Mouse (Mus musculus): Measurements from ENCODE around the gene Ly6g6d. TPM values are rescaled to one million over a fixed set of nuclear protein-coding genes. Genes with fewer than 3 reads are reported as not detected.
A peak's percentile ranks its signal among the peaks of the same experiment; 100 is the strongest.

Ly6g6d gene
- polyA plus RNA-seq, 1 experiment from 2014 or later: 4.4 TPM

GRCm38 (mm10) chr17:35028315-35028714 is 49.5 kb downstream of the Ly6g6d start:
- 59% methylated on average over 2 of the region's 2 CpGs for WGBS
- H3K27me3 ChIP-seq (ENCODE audit: insufficient read depth, low read length): no peaks in the 10 kb centered on the region
- no peak overlapping the region for H3K4me3 ChIP-seq (ENCODE audit: low read length)
- no peaks in the 10 kb centered on the region for H3K36me3 ChIP-seq (ENCODE audit: insufficient read depth, low read length)
- H3K4me2 ChIP-seq (replicated peaks; ENCODE audit: low read depth, low read length): no peak overlapping the region
- ATAC-seq (ENCODE audit: low FRiP score, low TSS enrichment): no peak
- no peak overlapping the region for H3K27ac ChIP-seq (ENCODE audit: low read length)
- peaks cover 25% of the 10 kb centered on the region for H3K4me1 ChIP-seq (ENCODE audit: insufficient read depth, low read length)
- H3K9me3 ChIP-seq (ENCODE audit: low read length): no peaks in the 10 kb centered on the region
- no peak overlapping the region for H3K9ac ChIP-seq (replicated peaks; ENCODE audit: low read length)

DNA sequence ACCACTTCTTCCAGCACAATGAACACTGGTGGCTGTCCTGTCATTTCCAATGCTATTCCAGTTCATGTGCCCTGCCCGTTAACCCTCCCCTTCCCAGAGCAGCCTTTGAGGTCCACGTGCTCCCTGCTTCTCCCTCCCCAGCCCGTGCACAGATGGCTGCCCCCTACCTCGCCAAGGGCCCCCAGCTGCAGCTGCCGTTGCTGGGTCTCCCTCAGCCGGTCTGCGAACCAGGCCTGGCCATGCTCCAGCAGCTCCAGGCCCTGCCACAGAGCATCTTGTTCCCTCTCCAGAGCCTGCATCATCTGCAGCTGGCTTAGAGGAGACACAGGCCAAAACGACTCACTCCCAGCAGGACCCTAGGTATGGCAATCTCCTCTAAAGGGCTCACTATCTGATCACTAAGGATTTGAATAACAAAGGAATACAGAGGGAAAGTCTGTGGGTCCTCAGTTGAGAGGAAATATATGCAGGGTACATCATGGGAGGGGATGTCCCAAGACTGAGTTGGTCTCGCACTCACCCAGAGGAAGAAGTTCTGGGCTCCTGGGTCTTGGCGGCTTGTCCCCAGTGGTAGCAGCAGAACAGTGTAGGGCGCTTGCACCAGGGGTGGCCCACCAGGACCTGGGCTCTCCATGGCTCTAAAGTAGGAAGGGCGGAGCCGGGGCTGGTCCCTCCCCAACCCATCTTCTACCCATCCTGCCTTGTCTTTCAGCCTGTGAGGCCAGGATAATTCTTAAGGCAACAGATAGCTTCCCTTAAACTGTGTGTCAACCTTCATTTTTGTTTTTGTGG is 50.4 kb downstream of the Ly6g6d start, which contains the start of gene Sapcd1:
Gene Sapcd1 (minus strand): TSS at position 740 of the 792 bp plus-strand sequence.
- peaks cover 25% of the 10 kb centered on the region for H3K4me1 ChIP-seq (ENCODE audit: insufficient read depth, low read length)
- no peaks in the 10 kb centered on the region for H3K9me3 ChIP-seq (ENCODE audit: low read length)
- WGBS: 35% methylated on average over 13 of the region's 13 CpGs
- H3K27me3 ChIP-seq (ENCODE audit: insufficient read depth, low read length): no peaks in the 10 kb centered on the region
- no peak within 1 kb of the TSS for H3K4me3 ChIP-seq (ENCODE audit: low read length)
- H3K36me3 ChIP-seq (ENCODE audit: insufficient read depth, low read length): no peaks in the 10 kb centered on the region
- peak; percentile 46 for ATAC-seq (ENCODE audit: low FRiP score, low TSS enrichment)
- peak within 1 kb of the TSS; percentile 42 for H3K9ac ChIP-seq (replicated peaks; ENCODE audit: low read length)
- H3K27ac ChIP-seq (ENCODE audit: low read length): peak within 1 kb of the TSS; percentile 35; the same call in 1 of the 2 replicates
- 0 out of 2 replicates have a peak within 1 kb of the TSS, but pooled peaks have one; percentile 12 for H3K4me2 ChIP-seq (replicated peaks; ENCODE audit: low read depth, low read length)

DNA sequence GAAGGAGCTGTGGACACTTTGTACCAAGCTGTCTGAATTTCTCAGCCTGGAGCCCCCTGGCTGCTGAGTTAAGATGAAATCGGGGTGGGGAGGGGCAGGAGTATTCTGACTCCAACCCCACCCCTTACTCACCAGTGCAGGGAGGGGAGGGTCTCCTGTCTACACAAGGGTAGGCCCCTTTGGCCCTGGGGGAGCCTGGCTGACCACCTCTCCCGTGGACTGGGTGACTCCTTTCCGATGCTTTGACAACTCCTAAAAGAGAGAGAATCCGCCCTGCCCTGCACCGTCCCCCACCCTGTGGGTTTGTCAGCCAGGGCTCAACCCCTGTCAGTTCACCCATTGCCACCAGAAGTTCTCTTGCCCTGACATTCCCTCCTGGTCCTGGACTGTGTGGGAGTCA is 51.7 kb downstream of the Ly6g6d start:
- no peak overlapping the region for H3K4me3 ChIP-seq (ENCODE audit: low read length)
- H3K36me3 ChIP-seq (ENCODE audit: insufficient read depth, low read length): no peaks in the 10 kb centered on the region
- peaks cover 30% of the 10 kb centered on the region for H3K4me1 ChIP-seq (ENCODE audit: insufficient read depth, low read length)
- WGBS: 62% methylated on average over 5 of the region's 5 CpGs
- no peaks in the 10 kb centered on the region for H3K27me3 ChIP-seq (ENCODE audit: insufficient read depth, low read length)
- H3K9me3 ChIP-seq (ENCODE audit: low read length): no peaks in the 10 kb centered on the region
- ATAC-seq (ENCODE audit: low FRiP score, low TSS enrichment): no peak
- no peak overlapping the region for H3K27ac ChIP-seq (ENCODE audit: low read length)
- H3K4me2 ChIP-seq (replicated peaks; ENCODE audit: low read depth, low read length): no peak overlapping the region
- H3K9ac ChIP-seq (replicated peaks; ENCODE audit: low read length): peak overlapping the region; percentile 7

- no peak overlapping the region for H3K9ac ChIP-seq (replicated peaks; ENCODE audit: low read length)
- H3K36me3 ChIP-seq (ENCODE audit: insufficient read depth, low read length): no peaks in the 10 kb centered on the region
- WGBS: 69% methylated on average over 5 of the region's 10 CpGs
- H3K27ac ChIP-seq (ENCODE audit: low read length): no peak overlapping the region
- peaks cover 30% of the 10 kb centered on the region for H3K4me1 ChIP-seq (ENCODE audit: insufficient read depth, low read length)
- no peak for ATAC-seq (ENCODE audit: low FRiP score, low TSS enrichment)
- H3K4me3 ChIP-seq (ENCODE audit: low read length): no peak overlapping the region
- H3K9me3 ChIP-seq (ENCODE audit: low read length): no peaks in the 10 kb centered on the region
- no peaks in the 10 kb centered on the region for H3K27me3 ChIP-seq (ENCODE audit: insufficient read depth, low read length)
- H3K4me2 ChIP-seq (replicated peaks; ENCODE audit: low read depth, low read length): no peak overlapping the region
Observed at GRCm38 (mm10) chr17:35024691-35025488, 53.0 kb downstream of the Ly6g6d start.

DNA sequence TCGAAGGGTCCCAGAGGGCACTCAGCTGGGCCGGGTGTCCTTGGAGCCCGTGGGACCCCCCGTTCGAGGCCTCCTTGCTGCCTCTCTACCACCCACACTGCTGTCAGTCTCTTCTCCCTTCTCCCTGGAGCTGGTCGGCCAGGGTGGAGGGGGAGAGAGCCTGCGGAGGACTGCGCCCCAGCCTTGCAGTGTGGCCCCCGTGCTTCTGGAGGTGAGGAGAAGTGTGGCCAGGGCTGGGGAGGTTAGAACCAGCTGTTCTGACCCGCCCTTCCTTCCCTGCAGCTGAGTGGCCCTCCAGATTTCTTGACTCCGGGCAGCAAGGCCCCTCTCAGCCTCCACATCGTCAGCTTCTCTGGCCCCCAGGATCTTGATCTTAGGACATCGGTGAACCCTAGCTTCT is 53.6 kb downstream of the Ly6g6d start:
- WGBS: 75% methylated on average over 12 of the region's 13 CpGs
- Histone ChIP-seq H3K27me3 (ENCODE audit: insufficient read depth, low read length) (no peaks in the 10 kb centered on the region), H3K36me3 (ENCODE audit: insufficient read depth, low read length) (no peaks in the 10 kb centered on the region), H3K4me2 (replicated peaks; ENCODE audit: low read depth, low read length) (no peak overlapping the region), H3K4me3 (ENCODE audit: low read length) (no peak overlapping the region), H3K4me1 (ENCODE audit: insufficient read depth, low read length) (peaks cover 26% of the 10 kb centered on the region), H3K9ac (replicated peaks; ENCODE audit: low read length) (peak overlapping the region; percentile 36; the same call in 1 of the 2 replicates), H3K9me3 (ENCODE audit: low read length) (no peaks in the 10 kb centered on the region), H3K27ac (ENCODE audit: low read length) (0 out of 2 replicates have a peak overlapping the region, but pooled peaks have one; percentile 42)
- no peak for ATAC-seq (ENCODE audit: low FRiP score, low TSS enrichment)

- ATAC-seq (ENCODE audit: low FRiP score, low TSS enrichment): no peak
- H3K4me2 ChIP-seq (replicated peaks; ENCODE audit: low read depth, low read length): no peak overlapping the region
- H3K4me1 ChIP-seq (ENCODE audit: insufficient read depth, low read length): peaks cover 26% of the 10 kb centered on the region
- no peaks in the 10 kb centered on the region for H3K27me3 ChIP-seq (ENCODE audit: insufficient read depth, low read length)
- H3K9me3 ChIP-seq (ENCODE audit: low read length): no peaks in the 10 kb centered on the region
- WGBS: 60% methylated on average over 4 of the region's 4 CpGs
- no peak overlapping the region for H3K4me3 ChIP-seq (ENCODE audit: low read length)
- 0 out of 2 replicates have a peak overlapping the region, but pooled peaks have one; percentile 42 for H3K27ac ChIP-seq (ENCODE audit: low read length)
- H3K9ac ChIP-seq (replicated peaks; ENCODE audit: low read length): peak overlapping the region; percentile 36; the same call in 1 of the 2 replicates
- no peaks in the 10 kb centered on the region for H3K36me3 ChIP-seq (ENCODE audit: insufficient read depth, low read length)
Observed at GRCm38 (mm10) chr17:35023756-35024155, 54.1 kb downstream of the Ly6g6d start.

DNA sequence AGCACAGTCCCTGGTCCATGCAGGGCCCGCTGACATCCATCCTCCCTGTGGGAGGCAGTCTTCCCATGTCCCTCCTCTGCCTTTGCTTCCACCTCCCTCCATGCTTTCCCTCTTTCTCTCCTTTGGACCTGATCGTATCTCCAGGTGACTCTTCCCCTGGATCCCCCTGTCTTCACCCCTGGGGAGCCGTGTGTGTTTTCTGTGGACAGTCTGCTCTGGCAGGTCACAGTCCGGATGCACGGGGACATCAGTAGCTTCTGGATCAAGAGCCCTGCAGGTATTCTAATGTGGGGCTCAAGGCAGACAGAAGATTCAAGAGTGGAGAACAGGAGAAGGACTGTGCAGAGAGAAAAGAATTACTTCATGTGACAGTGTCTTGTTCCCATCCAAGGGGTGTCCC is 54.6 kb downstream of the Ly6g6d start:
- no peaks in the 10 kb centered on the region for H3K27me3 ChIP-seq (ENCODE audit: insufficient read depth, low read length)
- no peak overlapping the region for H3K9ac ChIP-seq (replicated peaks; ENCODE audit: low read length)
- H3K36me3 ChIP-seq (ENCODE audit: insufficient read depth, low read length): no peaks in the 10 kb centered on the region
- ATAC-seq (ENCODE audit: low FRiP score, low TSS enrichment): no peak
- H3K9me3 ChIP-seq (ENCODE audit: low read length): no peaks in the 10 kb centered on the region
- H3K4me2 ChIP-seq (replicated peaks; ENCODE audit: low read depth, low read length): no peak overlapping the region
- WGBS: 78% methylated on average over 5 of the region's 5 CpGs
- peaks cover 26% of the 10 kb centered on the region for H3K4me1 ChIP-seq (ENCODE audit: insufficient read depth, low read length)
- no peak overlapping the region for H3K4me3 ChIP-seq (ENCODE audit: low read length)
- H3K27ac ChIP-seq (ENCODE audit: low read length): no peak overlapping the region

DNA sequence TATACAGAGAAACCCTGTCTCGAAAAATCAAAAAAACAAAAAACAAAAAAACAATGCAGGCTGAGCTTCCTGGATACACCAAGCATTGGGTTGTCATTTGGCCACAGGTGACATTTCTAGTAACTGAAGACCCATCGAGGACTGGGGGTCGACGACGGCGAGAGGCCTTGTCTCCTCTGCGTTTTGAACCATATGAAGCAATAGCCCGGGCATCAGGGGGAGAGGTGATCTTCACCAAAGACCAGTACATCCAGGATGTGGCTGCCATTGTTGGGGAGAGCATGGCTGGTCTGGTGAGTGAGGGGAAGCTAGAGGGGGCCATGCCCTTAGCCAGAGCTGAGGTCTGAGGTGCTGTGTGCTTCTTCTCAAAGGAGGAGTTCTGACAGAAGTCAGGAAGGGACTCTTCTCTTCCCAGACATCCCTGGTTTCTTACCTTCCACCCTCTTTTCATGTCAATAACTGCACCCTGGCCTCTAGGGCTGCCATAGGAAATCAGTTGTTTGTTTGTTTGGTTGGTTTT is 55.3 kb downstream of the Ly6g6d start:
- H3K9ac ChIP-seq (replicated peaks; ENCODE audit: low read length): no peak overlapping the region
- peak overlapping the region; percentile 55 for H3K27ac ChIP-seq (ENCODE audit: low read length)
- no peaks in the 10 kb centered on the region for H3K27me3 ChIP-seq (ENCODE audit: insufficient read depth, low read length)
- H3K36me3 ChIP-seq (ENCODE audit: insufficient read depth, low read length): no peaks in the 10 kb centered on the region
- H3K9me3 ChIP-seq (ENCODE audit: low read length): no peaks in the 10 kb centered on the region
- H3K4me2 ChIP-seq (replicated peaks; ENCODE audit: low read depth, low read length): no peak overlapping the region
- 91% methylated on average over 8 of the region's 8 CpGs for WGBS
- peaks cover 26% of the 10 kb centered on the region for H3K4me1 ChIP-seq (ENCODE audit: insufficient read depth, low read length)
- no peak overlapping the region for H3K4me3 ChIP-seq (ENCODE audit: low read length)
- ATAC-seq (ENCODE audit: low FRiP score, low TSS enrichment): no peak

DNA sequence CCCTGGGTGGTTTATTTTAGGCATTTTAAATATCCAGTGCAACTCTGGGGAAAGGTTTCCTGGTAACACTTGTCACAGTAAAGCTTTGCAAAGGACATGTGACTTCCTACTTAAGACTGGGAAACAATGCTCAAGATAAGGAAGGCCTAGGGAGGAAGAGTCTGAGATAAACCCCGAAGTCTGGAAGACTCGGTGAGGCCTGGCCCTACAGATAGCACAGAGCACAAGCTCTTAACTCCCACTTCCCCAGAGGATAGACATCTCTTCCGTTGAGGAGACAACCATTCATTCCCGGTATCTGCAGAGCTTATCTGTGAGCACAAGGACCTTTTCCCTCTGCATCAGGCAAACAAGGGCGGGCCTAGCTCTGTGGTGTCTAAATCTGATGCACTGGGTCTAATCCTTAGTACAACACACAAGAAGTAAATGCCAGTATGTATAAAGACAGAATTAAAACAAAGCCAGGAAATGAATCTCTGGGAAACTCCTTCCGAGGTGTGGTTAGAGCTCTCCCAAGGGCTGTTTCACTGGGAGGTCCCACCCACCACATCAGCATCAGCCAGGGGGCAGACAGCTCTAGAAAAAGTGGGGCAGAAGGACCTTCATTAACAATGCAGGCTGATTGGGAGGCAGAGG is 55.9 kb downstream of the Ly6g6d start:
- Histone ChIP-seq H3K4me2 (replicated peaks; ENCODE audit: low read depth, low read length) (peak overlapping the region; percentile 37; the same call in 1 of the 2 replicates), H3K9me3 (ENCODE audit: low read length) (no peaks in the 10 kb centered on the region), H3K27me3 (ENCODE audit: insufficient read depth, low read length) (no peaks in the 10 kb centered on the region), H3K9ac (replicated peaks; ENCODE audit: low read length) (peak overlapping the region; percentile 29; the same call in 1 of the 2 replicates), H3K4me1 (ENCODE audit: insufficient read depth, low read length) (peaks cover 20% of the 10 kb centered on the region), H3K36me3 (ENCODE audit: insufficient read depth, low read length) (no peaks in the 10 kb centered on the region), H3K27ac (ENCODE audit: low read length) (peak overlapping the region; percentile 84), H3K4me3 (ENCODE audit: low read length) (no peak overlapping the region)
- 50% methylated on average over 6 of the region's 6 CpGs for WGBS
- ATAC-seq (ENCODE audit: low FRiP score, low TSS enrichment): no peak
